Mouse (Mus musculus): Measurements from ENCODE around the gene Tbx4.

DNA sequence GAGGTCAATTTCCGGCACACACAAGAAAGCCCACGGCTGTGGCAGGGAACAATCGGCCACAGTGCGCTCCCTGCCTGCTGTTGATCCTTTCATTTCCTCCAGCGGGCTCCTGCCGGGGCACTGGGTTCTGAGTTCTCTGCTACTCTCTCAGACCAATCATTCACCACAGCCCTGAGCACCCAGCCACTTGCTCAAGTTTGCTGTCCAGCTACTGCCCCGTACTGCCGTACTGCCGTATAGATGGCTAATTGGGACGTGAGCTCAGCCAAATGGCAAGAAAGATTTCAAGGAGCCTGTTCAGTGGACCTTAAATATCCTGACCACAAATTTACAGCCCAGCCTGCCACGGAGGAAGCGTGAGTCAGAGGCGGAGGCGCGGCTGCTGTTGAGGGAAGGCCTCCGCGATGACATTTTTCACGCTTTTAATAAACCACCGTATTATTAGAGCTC lies 39.1 kb downstream of the Tbx4 start:
- TF ChIP-seq CTCF (IDR thresholded peaks at IDR 0.05; ENCODE audit: control insufficient read depth, insufficient read depth, insufficient read length) (no peak), USF1 (IDR thresholded peaks at IDR 0.05; ENCODE audit: low read depth) (no peak), FOSL1 (IDR thresholded peaks at IDR 0.05; ENCODE audit: insufficient read depth, low read length, poor library complexity, severe bottlenecking) (peak; percentile 68)

All from C2C12 (cell line).